Mouse (Mus musculus): ENCODE measurements at regions not wholly inside any gene's neighbourhood (a gene's known extent, or its start where the extent isn't known, plus 50 kb on each side); places are given as distances from the start of the nearest gene placed in this dataset.
"Not testable (repeated sequence)": the region's sequence is repeated elsewhere in the genome, so short reads cannot be mapped to it uniquely, and the experiment has no call there.

- peak; percentile 80 for DNase-seq
These were observed 107.8 kb upstream of the Spata13 start for GRCm38 (mm10) chr14:60525979-60526378.

GRCm38 (mm10) chr14:60526832-60527231 is 107.0 kb upstream of the Spata13 start:
- DNase-seq, result peak; percentile 56

- peak; percentile 94 for DNase-seq
These were observed 105.8 kb upstream of the Spata13 start for GRCm38 (mm10) chr14:60527951-60528350.

GRCm38 (mm10) chr14:60528520-60528919 is 105.3 kb upstream of the Spata13 start:
- DNase-seq, result peak; percentile 64

- peak; percentile 93 for DNase-seq
These were observed 104.8 kb upstream of the Spata13 start for GRCm38 (mm10) chr14:60529022-60529421.

- no peak for DNase-seq
These were observed 104.0 kb upstream of the Spata13 start for GRCm38 (mm10) chr14:60529646-60530347.

- DNase-seq, result peak; percentile 91
These were observed 103.5 kb upstream of the Spata13 start for GRCm38 (mm10) chr14:60530348-60530711.

DNA sequence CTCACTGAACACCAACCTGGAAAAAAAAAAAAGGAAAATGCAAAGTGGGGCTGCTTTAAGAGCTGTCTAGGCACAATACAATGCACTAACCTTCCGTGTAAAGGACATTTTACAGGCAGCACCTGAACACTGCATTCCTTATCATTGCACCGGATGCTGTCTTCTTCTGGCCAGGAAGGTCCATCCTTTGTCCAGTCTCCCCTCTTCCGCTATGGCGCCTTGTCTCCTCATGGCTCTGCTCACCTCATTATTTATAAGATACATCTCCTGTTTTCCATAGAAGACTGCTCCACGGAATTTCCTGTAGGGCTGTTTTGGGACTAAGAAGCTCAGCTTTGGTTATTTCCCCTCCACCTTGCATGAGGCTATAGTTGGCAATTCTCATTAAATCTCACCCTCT is 102.8 kb upstream of the Spata13 start:
- peak; percentile 94 for DNase-seq

DNA sequence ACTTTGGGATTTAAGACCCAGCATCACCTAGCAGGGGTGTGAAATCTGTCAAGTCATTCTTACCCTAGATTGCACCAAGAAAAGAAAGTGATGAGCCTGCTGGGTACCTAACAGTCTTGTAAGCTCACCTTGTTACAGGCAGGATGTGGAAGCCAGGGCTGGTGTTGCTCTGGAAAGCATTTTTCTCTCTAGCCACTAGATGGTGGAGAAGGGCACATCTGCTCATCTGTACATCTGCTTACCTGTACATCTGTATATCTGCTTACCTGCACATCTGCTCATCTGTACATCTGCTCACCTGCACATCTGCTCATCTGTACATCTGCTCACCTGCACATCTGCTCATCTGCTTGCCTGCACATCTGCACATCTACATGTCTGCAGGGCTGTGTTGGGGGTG is 102.0 kb upstream of the Spata13 start:
- peak; percentile 73 for DNase-seq

DNA sequence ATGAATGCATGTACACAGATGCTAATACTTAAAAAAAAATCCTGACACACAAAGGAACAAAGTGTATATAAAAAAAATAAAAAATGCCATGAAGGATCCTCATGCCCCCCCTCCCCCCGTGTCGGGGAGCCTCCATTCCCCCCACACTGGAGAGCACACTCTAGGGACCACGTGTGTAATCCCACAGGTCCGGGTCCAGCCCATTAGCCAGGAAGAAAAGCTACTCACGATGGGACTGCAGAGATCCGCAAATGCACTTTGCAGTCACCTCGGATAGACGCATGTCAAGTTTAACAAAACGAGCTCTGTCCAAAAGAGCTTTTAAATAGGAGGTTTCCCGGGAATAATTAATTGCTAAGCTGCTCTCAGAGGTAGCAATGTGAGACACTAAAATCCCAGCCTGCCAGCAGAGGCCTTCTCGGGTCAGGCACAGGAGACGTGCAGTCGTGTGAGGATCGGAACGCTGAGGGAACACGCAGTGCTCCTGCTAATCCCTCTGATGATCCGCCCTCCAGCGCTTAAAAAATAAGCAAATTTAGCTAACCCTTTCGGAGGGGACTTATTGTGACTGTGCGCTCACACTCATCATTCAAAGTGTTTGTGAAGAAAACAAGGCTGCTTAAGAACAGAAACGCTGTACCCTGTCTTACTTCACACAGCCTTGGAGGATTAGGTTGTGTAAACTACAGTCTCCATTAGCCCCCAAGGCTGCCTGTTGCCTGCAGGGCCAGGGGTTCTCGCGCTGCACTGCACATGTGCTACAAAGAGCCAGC is 100.2 kb upstream of the Spata13 start:
- no peak for DNase-seq

DNA sequence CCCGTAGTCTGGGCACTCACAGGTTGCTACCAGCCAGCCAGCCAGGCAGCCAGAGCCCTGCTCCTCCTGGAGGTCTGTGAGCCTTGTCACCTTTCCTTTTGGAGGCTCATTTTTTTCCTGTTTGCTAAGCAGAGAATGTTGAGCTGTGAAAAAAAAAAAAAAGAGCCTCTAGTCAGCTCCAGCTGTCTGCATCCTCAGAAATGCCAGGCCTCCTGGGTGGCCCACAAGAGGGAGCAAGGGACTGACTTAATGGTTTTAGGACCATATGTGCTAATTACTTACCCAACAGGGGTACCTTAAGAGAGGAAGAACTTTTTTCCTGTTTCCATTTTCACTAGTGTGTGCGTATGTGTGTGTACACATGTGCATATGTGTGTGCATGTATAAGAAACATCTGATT is 94.8 kb upstream of the Spata13 start:
- DNase-seq, result no peak

DNA sequence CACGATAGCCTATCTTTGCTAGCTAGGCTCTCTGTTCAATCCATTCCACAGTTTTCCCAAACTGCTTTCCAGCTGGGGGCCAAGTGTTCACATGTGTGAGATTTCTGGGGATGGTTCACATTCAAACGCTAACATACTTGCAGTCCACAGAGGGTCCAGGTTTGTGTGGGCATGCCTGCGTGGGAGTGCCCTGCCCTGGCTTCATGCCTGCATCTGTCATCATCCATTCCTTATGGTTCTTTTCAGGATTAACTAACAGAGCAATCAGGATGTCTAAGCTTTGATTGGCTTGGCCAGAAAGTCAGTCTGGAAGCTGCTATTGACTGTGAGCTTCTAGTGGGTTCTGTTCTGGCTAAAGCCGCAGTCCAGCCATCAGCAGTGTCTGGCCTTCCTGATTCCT is 93.7 kb upstream of the Spata13 start:
- DNase-seq, result no peak

DNA sequence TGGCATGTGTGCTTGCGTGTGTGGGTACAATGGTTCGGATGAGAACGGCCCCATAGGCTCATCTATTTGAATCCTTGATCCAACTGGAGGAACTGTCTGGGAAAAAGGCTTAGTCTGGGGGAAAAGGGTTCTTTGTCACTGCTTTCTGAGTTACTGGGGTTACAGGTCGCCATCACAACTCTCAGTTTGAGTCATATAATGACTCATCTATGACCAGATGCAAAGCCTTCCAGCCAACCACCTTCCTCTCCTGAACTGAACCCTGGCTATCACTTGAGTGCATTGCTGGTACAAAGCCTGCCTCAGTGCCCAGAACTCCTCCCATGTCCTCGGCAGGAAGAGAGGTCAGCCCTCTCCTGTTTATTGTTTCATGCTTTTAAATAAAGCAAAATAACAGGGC is 92.2 kb upstream of the Spata13 start:
- no peak for DNase-seq

DNA sequence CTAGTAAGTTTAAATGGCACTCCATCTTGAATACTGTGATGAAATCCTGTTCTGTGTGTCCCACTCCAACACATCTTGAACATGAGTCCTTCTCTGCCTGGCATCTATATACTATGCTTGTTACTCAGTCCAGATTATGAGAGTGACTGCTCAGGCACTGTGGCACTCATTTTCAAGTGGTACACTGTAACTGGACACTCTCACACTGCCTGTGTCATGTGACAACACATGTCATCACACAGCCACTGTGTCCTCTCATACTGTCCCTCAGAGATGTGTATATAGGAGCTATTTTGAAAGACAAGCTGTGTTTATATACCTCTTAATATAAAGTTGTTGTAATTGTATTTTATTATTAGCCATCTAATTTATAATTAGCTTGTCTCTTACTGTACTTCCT is 89.0 kb upstream of the Spata13 start:
- DNase-seq, result no peak

GRCm38 (mm10) chr14:60554222-60554740 is 79.5 kb upstream of the Spata13 start:
- no peak for DNase-seq

- DNase-seq, result no peak
These were observed 77.3 kb upstream of the Spata13 start for GRCm38 (mm10) chr14:60556541-60556940.

- DNase-seq, result no peak
These were observed 76.8 kb upstream of the Spata13 start for GRCm38 (mm10) chr14:60557020-60557419.

DNA sequence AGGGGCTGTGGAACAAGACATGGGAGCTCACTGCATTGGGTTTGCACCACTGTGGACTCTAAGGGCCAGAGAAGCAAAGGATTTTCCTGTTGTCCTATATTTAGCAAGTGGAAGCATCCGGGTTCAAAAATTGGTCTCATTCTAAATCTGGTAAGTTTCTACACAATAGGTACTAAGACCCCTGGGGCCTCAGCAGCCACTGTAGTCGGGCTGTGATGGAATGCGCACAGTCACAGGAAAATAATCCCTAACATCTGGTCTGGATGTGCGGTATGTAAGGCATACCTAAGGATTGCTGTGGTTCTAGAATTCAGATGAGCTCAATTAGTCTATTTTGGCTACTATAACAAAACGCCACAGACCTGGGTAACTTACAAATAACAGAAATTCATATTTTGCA is 74.4 kb upstream of the Spata13 start:
- DNase-seq, result peak; percentile 81

DNA sequence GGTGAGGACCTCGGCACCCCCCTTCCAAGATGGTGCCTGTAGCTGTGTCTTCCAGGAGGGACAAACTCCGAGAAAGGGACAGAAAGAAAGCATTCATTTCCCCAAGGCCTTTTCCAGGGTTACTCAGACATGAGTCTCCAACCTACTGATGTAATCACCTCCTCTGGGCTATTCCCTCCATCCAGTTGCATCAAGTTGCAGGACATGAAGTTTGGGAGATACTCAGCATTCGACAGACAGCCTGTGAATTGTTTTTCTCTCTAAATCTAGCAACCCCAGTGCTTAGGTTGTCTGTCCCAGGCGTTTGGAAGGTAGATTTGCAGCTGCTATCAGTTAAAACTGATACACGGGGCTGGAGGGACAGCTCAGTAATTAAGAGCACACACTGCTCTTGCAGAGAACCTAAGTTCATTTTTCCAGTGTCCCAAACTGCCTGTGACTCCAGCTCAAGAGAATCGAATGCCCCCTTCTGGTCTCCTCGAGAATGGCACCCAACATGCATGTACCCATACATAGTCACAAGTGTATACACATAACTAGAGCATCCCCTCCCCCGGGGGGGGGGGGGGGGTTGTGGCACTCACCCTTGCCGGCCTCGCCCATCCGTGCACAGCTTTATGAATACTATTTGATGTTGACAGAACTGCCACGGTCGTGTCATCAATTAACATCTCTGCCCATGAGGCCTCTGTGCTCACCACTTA is 73.8 kb upstream of the Spata13 start:
- DNase-seq, result peak; percentile 68

DNA sequence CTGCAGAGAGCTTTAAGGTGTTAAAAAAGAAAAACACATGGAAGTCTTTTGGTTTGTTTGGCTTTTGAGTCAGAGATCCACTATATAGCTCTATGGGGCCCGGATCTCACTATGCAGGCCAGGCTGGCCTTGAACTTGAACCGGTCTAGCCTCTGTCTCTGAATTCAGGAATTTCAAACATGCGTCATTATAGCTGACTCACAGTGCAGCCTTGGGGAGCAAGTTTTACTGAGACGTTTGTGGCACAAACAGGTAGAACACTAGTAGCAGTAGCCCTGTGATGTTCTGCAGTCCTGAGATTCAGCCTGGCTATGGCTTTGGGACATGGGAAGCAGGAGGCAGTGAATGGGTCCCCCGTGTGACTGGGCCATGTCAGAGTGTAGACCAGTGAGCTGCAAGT is 57.5 kb upstream of the Spata13 start:
- DNase-seq, result peak; percentile 51

- DNase-seq, result not testable (repeated sequence)
These were observed 53.7 kb upstream of the Spata13 start for GRCm38 (mm10) chr14:60580131-60580530.
